Mouse (Mus musculus): Measurements from ENCODE around the gene Olfr370. TPM values are rescaled to one million over a fixed set of nuclear protein-coding genes. Genes with fewer than 3 reads are reported as not detected.
"Not testable (repeated sequence)": the region's sequence is repeated elsewhere in the genome, so short reads cannot be mapped to it uniquely, and the experiment has no call there.

Gene Olfr370
- total and polyA plus RNA-seq, 3 experiments: not detected

DNA sequence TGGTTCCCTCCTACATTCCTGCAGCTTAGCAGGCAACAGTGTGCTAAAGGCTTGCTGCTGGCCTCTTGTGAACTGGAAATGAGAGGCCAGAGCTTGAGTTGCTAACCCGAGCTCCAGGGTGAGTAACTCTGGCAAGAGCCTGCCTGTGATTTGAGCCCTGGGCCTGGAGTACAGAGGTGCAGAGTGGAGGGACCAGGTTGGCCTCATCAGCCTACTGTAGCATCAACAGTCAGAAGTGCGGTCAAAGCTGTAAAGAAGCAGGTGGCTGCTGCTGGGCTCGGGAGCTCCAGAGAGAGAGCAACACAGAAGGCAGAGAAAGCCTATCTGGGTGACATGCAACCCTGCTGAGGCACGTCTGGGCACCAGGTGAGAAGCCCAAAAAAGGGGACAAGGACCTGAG, 33.6 kb downstream of the Olfr370 start:
- Histone ChIP-seq H3K27ac (ENCODE audit: insufficient read depth, low read depth) (no peak overlapping the region), H3K79me2 (replicated peaks; ENCODE audit: control insufficient read depth, extremely low read depth, insufficient read depth, poor library complexity, severe bottlenecking) (peaks cover 27% of the 10 kb centered on the region), H3K36me3 (replicated peaks in 1 of 2; ENCODE audit: control insufficient read depth in 1 of 2, insufficient read depth in 1 of 2, low read length in 1 of 2) (peaks cover 27 to 46% of the 10 kb centered on the region in 2 experiments), H3K27me3 (replicated peaks) (no peaks in the 10 kb centered on the region), H3K9me3 (replicated peaks; ENCODE audit: low read length) (no peaks in the 10 kb centered on the region), H3K4me1 (ENCODE audit: control insufficient read depth in 1 of 2, insufficient read depth in 2 of 2) (peaks cover 21 to 59% of the 10 kb centered on the region in 2 experiments), H3K4me2 (ENCODE audit: insufficient read depth, low read depth, poor library complexity, severe bottlenecking) (no peak overlapping the region), H3K4me3 (replicated peaks in 1 of 3; ENCODE audit: low read depth in 2 of 3, low read length in 2 of 3, poor library complexity in 1 of 3) (no peak overlapping the region), H3K9ac (ENCODE audit: insufficient read depth, low read depth) (no peak overlapping the region)
- no peak for DNase-seq (ENCODE audit: extremely low read depth)
- dilution Hi-C loops (cut with MboI; ENCODE audit: extremely low pct_ligation_motif_present, extremely low pct_unique_long_range_greater_than_20kb, low sequenced_read_pairs): no loop called here
- in situ Hi-C loops (cut with MboI; ENCODE audit: low pct_ligation_motif_present, low pct_unique_long_range_greater_than_20kb, low sequenced_read_pairs): no loop called here
- TF ChIP-seq MYC (IDR thresholded peaks at IDR 0.05; ENCODE audit: low read depth, low read length) (no peak), POLR2A (IDR thresholded peaks at IDR 0.05; ENCODE audit: low read depth, low read length) (no peak), CHD2 (IDR thresholded peaks at IDR 0.05; ENCODE audit: low read length) (no peak), USF1 (IDR thresholded peaks at IDR 0.05; ENCODE audit: low read depth, low read length) (no peak), JUND (conservative IDR thresholded peaks at IDR 0.05; ENCODE audit: low read depth, low read length) (no peak), CTCF (conservative IDR thresholded peaks at IDR 0.05 in 1 of 2, IDR thresholded peaks at IDR 0.05 in 1 of 2; ENCODE audit: low read depth in 2 of 2, low read length in 2 of 2) (no peak), HCFC1 (IDR thresholded peaks at IDR 0.05; ENCODE audit: low read depth, low read length) (no peak), USF2 (conservative IDR thresholded peaks at IDR 0.05; ENCODE audit: low read depth, low read length) (no peak), BHLHE40 (IDR thresholded peaks at IDR 0.05; ENCODE audit: low read depth, low read length) (no peak), IRF4 (IDR thresholded peaks at IDR 0.05; ENCODE audit: low read depth, low read length) (no peak)

DNA sequence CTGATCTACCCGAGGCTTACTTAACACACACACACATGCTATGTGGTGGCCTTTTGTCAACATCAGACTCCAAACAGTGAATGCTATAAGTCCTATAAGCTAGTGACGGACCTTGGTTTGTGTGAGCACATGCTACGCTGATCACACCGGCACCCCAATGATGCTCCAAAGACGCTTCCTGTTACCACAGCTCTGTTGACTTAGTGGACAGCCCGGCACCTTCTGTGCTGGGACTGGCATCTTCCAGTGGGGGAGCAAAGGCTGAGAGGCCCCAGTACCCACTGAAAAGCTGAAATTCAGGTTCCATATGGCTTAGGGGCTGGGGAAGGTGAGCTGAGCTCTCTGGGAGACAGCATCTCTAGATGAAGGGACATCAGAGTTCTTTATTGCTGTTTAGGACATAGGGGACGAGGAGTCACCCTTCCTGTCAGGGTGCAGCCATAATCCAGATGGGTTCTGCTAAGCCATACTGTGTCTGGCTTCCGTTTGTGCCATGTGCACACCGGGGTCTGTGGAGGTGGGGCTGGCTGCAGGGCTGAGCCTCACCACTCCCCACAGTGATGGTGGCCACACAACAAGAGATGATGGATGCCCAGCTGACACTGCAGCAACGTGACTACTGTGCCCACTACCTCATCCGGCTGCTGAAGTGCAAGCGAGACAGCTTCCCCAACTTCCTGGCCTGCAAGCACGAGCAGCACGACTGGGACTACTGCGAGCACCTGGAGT, 34.9 kb downstream of the Olfr370 start:
- no peak overlapping the region for H3K9ac ChIP-seq (ENCODE audit: insufficient read depth, low read depth)
- in situ Hi-C loops (cut with MboI; ENCODE audit: low pct_ligation_motif_present, low pct_unique_long_range_greater_than_20kb, low sequenced_read_pairs) (no loop called here), dilution Hi-C loops (cut with MboI; ENCODE audit: extremely low pct_ligation_motif_present, extremely low pct_unique_long_range_greater_than_20kb, low sequenced_read_pairs) (no loop called here)
- H3K36me3 ChIP-seq (replicated peaks in 1 of 2; ENCODE audit: control insufficient read depth in 1 of 2, insufficient read depth in 1 of 2, low read length in 1 of 2): peaks cover 27 to 58% of the 10 kb centered on the region in 2 experiments
- no peaks in the 10 kb centered on the region for H3K9me3 ChIP-seq (replicated peaks; ENCODE audit: low read length)
- TF ChIP-seq JUN (IDR thresholded peaks at IDR 0.05; ENCODE audit: insufficient read depth, low read depth, low read length) (no peak), CHD2 (IDR thresholded peaks at IDR 0.05; ENCODE audit: low read length) (no peak)
- H3K79me2 ChIP-seq (replicated peaks; ENCODE audit: control insufficient read depth, extremely low read depth, insufficient read depth, poor library complexity, severe bottlenecking): peaks cover 30% of the 10 kb centered on the region
- H3K27me3 ChIP-seq (replicated peaks): no peaks in the 10 kb centered on the region
- no peak overlapping the region for H3K4me3 ChIP-seq (replicated peaks in 1 of 3; ENCODE audit: low read depth in 2 of 3, low read length in 2 of 3, poor library complexity in 1 of 3)
- no peak for DNase-seq (ENCODE audit: extremely low read depth)
- no peak overlapping the region for H3K4me2 ChIP-seq (ENCODE audit: insufficient read depth, low read depth, poor library complexity, severe bottlenecking)
- no peak overlapping the region for H3K27ac ChIP-seq (ENCODE audit: insufficient read depth, low read depth)
- peaks cover 33 to 71% of the 10 kb centered on the region in 2 experiments for H3K4me1 ChIP-seq (ENCODE audit: control insufficient read depth in 1 of 2, insufficient read depth in 2 of 2)

DNA sequence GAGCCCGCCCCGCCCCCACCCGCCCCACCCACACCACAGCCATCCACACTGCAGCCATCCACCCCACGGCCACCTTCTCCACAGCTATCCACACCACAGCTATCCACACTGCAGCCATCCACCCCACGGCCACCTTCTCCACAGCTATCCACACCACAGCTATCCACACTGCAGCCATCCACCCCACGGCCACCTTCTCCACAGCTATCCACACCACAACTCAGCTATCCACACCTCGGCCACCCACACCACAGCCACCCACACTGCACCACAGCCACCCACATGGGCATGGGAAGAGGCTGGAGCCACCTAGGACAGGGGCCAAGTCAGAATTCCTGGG, 35.4 kb downstream of the Olfr370 start:
- Histone ChIP-seq H3K4me1 (ENCODE audit: control insufficient read depth in 1 of 2, insufficient read depth in 2 of 2) (peaks cover 37 to 72% of the 10 kb centered on the region in 2 experiments), H3K79me2 (replicated peaks; ENCODE audit: control insufficient read depth, extremely low read depth, insufficient read depth, poor library complexity, severe bottlenecking) (peaks cover 30% of the 10 kb centered on the region), H3K36me3 (replicated peaks in 1 of 2; ENCODE audit: control insufficient read depth in 1 of 2, insufficient read depth in 1 of 2, low read length in 1 of 2) (peaks cover 27 to 63% of the 10 kb centered on the region in 2 experiments)
- H3K9ac ChIP-seq (ENCODE audit: insufficient read depth, low read depth); H3K4me3 ChIP-seq (replicated peaks in 1 of 3; ENCODE audit: low read depth in 2 of 3, low read length in 2 of 3, poor library complexity in 1 of 3); H3K27ac ChIP-seq (ENCODE audit: insufficient read depth, low read depth); H3K4me2 ChIP-seq (ENCODE audit: insufficient read depth, low read depth, poor library complexity, severe bottlenecking); DNase-seq (ENCODE audit: extremely low read depth); H3K9me3 ChIP-seq (replicated peaks; ENCODE audit: low read length); dilution Hi-C loops (cut with MboI; ENCODE audit: extremely low pct_ligation_motif_present, extremely low pct_unique_long_range_greater_than_20kb, low sequenced_read_pairs); H3K27me3 ChIP-seq (replicated peaks); in situ Hi-C loops (cut with MboI; ENCODE audit: low pct_ligation_motif_present, low pct_unique_long_range_greater_than_20kb, low sequenced_read_pairs): not testable (repeated sequence)

Data from CH12.LX (cell line).